In the genomic region with DNA sequence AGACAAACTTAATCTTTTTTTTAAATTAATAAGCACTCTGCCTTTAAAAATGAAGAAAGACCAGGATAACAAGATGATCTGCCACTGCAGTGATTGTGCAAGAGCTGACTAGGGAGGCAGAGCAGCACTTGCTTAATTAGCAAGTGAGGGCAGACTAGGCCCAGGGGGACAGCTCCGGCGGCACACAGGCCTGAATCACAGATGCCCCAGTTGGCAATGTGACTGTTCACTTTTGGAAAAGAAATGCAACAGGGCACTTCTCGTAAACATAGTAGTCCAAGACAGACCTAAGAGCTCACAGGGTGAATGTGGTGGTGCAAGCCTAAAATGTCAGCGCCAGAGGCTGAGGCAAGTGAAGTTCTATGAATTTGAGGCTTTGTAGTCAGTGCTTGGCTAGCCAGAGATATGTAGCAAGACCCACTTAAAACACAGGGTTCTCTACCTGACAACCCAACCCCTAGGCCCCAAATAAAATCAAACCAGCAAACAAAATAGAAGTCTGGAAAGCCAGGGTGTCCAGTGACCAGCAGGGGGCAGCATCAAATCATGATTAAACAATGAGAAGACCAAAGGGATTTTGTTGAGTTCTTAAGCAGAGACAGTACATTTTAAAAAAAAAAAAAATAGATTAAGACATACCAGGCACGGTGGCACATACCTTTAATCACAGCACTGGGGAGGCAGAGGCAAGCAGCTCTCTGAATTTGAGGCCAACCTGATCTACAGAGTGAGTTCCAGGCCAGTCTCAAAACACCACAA, we compare ENCODE assay signal across 9 mouse cellular contexts. TPM values are rescaled to one million over a fixed set of nuclear protein-coding genes. Genes with fewer than 3 reads are reported as not detected.
DNase-seq lines count a peak whose midpoint lies in the region; ATAC-seq and TF ChIP-seq lines count a peak whose summit lies in the region.
"Had no signal": no experiment of that assay in that cellular context is flagged by ENCODE, and none has a peak within 500 bp of the region (broad histone marks: within the 10 kb centered on the region; RNA-seq: fewer than 3 reads in every experiment).

No protein-coding gene starts in this region.

- no peaks in the 10 kb centered on the region for H3K9me3 ChIP-seq in heart, embryonic 10.5 days
- H3K9me3 ChIP-seq in midbrain, embryonic 16.5 days (replicated peaks; ENCODE audit: control insufficient read depth, low read length, poor library complexity, severe bottlenecking): no peaks in the 10 kb centered on the region
- H3K9me3 ChIP-seq: neural tube, embryonic 12.5 days had no signal

- intact Hi-C loops in heart, adult 2 months (cut with DNase I): loop anchor here (2.0 kb wide), 1 partner anchor 266 kb away; no protein-coding TSS in a partner anchor
- intact Hi-C loops in gastrocnemius, postnatal 36 days (cut with DNase I): loop anchor here (5.0 kb wide), 2 partner anchors 48 to 258 kb away; a partner anchor contains a TSS
- intact Hi-C loops in left cerebral cortex, postnatal 14 days (cut with DNase I): loop anchor here (5.0 to 10.0 kb wide), 2 partner anchors 110 to 238 kb away; a partner anchor contains a TSS

- no peak overlapping the region for H3K9ac ChIP-seq in heart, adult 2 months (ENCODE audit: low read depth, low read length)
- peak overlapping the region; percentile 39; the same call in 1 of the 2 replicates for H3K9ac ChIP-seq in midbrain, embryonic 16.5 days (ENCODE audit: low read depth, low read length)
- H3K9ac ChIP-seq: neural tube, embryonic 12.5 days had no signal

- no peaks in the 10 kb centered on the region for H3K27me3 ChIP-seq in heart, adult 2 months (ENCODE audit: control insufficient read depth, insufficient read depth, low read length)
- no peaks in the 10 kb centered on the region for H3K27me3 ChIP-seq in heart, embryonic 10.5 days (ENCODE audit: insufficient read depth, poor library complexity, severe bottlenecking)
- no peaks in the 10 kb centered on the region for H3K27me3 ChIP-seq in midbrain, embryonic 16.5 days (ENCODE audit: control insufficient read depth, insufficient read depth, low read depth, low read length)
- H3K27me3 ChIP-seq: neural tube, embryonic 12.5 days had no signal

- peak; percentile 63 to 76 for DNase-seq in heart, adult 2 months
- DNase-seq in heart, embryonic 10.5 days (ENCODE audit: low spot score): no peak
- peak; percentile 68 for DNase-seq in Muller cell, postnatal 12 days (ENCODE audit: inconsistent ontology term)
- peak; percentile 89 to 94 for DNase-seq in cerebellum, postnatal 10 days
- peak; percentile 59 to 82 for DNase-seq in gastrocnemius, postnatal 36 days
- DNase-seq in left cerebral cortex, postnatal 14 days (ENCODE audit: low spot score in 2 of 2): peak; percentile 86 to 87
- DNase-seq in testis, postnatal 10 days (ENCODE audit: low spot score): peak; percentile 93

- 0 out of 2 replicates have a peak, but pooled peaks have one; percentile 18 for TF ChIP-seq EP300 in heart, adult 2 months (IDR thresholded peaks at IDR 0.05; ENCODE audit: insufficient read depth, low read depth, low read length)

- H3K4me1 ChIP-seq in heart, adult 2 months (ENCODE audit: control insufficient read depth, insufficient read depth, low read length): peaks cover 3% of the 10 kb centered on the region; the same call in 1 of the 2 replicates
- peaks cover 18% of the 10 kb centered on the region for H3K4me1 ChIP-seq in heart, embryonic 10.5 days
- peaks cover 11% of the 10 kb centered on the region for H3K4me1 ChIP-seq in midbrain, embryonic 16.5 days (ENCODE audit: control insufficient read depth, insufficient read depth, low read length)

- WGBS in heart, adult 2 months: 64% methylated on average over 5 of the region's 5 CpGs
- 58% methylated on average over 5 of the region's 5 CpGs for WGBS in heart, embryonic 10.5 days
- 53% methylated on average over 5 of the region's 5 CpGs for WGBS in midbrain, embryonic 16.5 days

- ATAC-seq in midbrain, embryonic 16.5 days: no peak

- no peak overlapping the region for H3K4me3 ChIP-seq in heart, adult 2 months
- H3K4me3 ChIP-seq in heart, embryonic 10.5 days: no peak overlapping the region
- no peak overlapping the region for H3K4me3 ChIP-seq in midbrain, embryonic 16.5 days (ENCODE audit: low read depth, low read length)
- H3K4me3 ChIP-seq: neural tube, embryonic 12.5 days had no signal

- no peak overlapping the region for H3K27ac ChIP-seq in heart, adult 2 months
- no peak overlapping the region for H3K27ac ChIP-seq in heart, embryonic 10.5 days
- no peak overlapping the region for H3K27ac ChIP-seq in midbrain, embryonic 16.5 days (ENCODE audit: low read length)
- H3K27ac ChIP-seq: neural tube, embryonic 12.5 days had no signal

- no peaks in the 10 kb centered on the region for H3K36me3 ChIP-seq in heart, adult 2 months (ENCODE audit: control insufficient read depth, insufficient read depth, low read length)
- H3K36me3 ChIP-seq in heart, embryonic 10.5 days: peaks cover 45% of the 10 kb centered on the region
- peaks cover 28% of the 10 kb centered on the region for H3K36me3 ChIP-seq in midbrain, embryonic 16.5 days (ENCODE audit: control insufficient read depth, insufficient read depth, low read length)

- H3K4me2 ChIP-seq in midbrain, embryonic 16.5 days (ENCODE audit: low read length): no peak overlapping the region
- H3K4me2 ChIP-seq: neural tube, embryonic 12.5 days had no signal

- H3K79me2 ChIP-seq in heart, adult 2 months (replicated peaks; ENCODE audit: control insufficient read depth, insufficient read depth, low read length): no peaks in the 10 kb centered on the region

- peak; percentile 85 for TF ChIP-seq CTCF in heart, adult 2 months (IDR thresholded peaks at IDR 0.05)

- TF ChIP-seq POLR2A in heart, adult 2 months (IDR thresholded peaks at IDR 0.05; ENCODE audit: insufficient read depth, low read depth, low read length): no peak

RNA-seq across cellular contexts. Expression of a gene that starts 5.6 kb away (rescaled TPM):
- not detected for total RNA-seq in heart, adult 2 months (2021)
- polyA plus RNA-seq in heart, adult 2 months (2012; rRNA removed): 0.23 and 0.35 TPM in 2 replicates
- polyA plus RNA-seq in heart, embryonic 10.5 days (2016; fragmentation: Nextera tagmentation; extraction: Ambion mirVana): 2.6 and 4.7 TPM in 2 replicates
- not detected for total RNA-seq in gastrocnemius, postnatal 36 days (2021)
- total RNA-seq in left cerebral cortex, postnatal 14 days (2021): 100 to 1,000 TPM; 268 to 295 TPM
- 477 and 539 TPM in 2 replicates for polyA plus RNA-seq in midbrain, embryonic 16.5 days (2015; fragmentation: Nextera tagmentation; extraction: Ambion mirVana)

RNA-seq across cellular contexts. Expression of a gene that starts 6.0 kb away (rescaled TPM):
- total RNA-seq in heart, adult 2 months (2021): 1 to 10 TPM; 2.6 to 3.7 TPM
- polyA plus RNA-seq in heart, adult 2 months (2012; rRNA removed): 3.8 and 5.7 TPM in 2 replicates
- 0.36 and 0.51 TPM in 2 replicates for polyA plus RNA-seq in heart, embryonic 10.5 days (2016; fragmentation: Nextera tagmentation; extraction: Ambion mirVana)
- 1 to 10 TPM; 5.8 to 8.8 TPM for total RNA-seq in gastrocnemius, postnatal 36 days (2021)
- total RNA-seq in left cerebral cortex, postnatal 14 days (2021): under 1 TPM; 0.88 to 0.91 TPM
- polyA plus RNA-seq in midbrain, embryonic 16.5 days (2015; fragmentation: Nextera tagmentation; extraction: Ambion mirVana): 0.62 and 0.92 TPM in 2 replicates

RNA-seq across cellular contexts. Expression of a gene that starts 7.3 kb away (rescaled TPM):
- 10 to 100 TPM; 22.6 to 23.5 TPM for total RNA-seq in heart, adult 2 months (2021)
- polyA plus RNA-seq in heart, adult 2 months (2012; rRNA removed): 52.3 and 67.7 TPM in 2 replicates
- polyA plus RNA-seq in heart, embryonic 10.5 days (2016; fragmentation: Nextera tagmentation; extraction: Ambion mirVana): 46.2 and 51.1 TPM in 2 replicates
- total RNA-seq in gastrocnemius, postnatal 36 days (2021): 10 to 100 TPM; 15.9 to 17.8 TPM
- 100 to 1,000 TPM; 111 to 117 TPM for total RNA-seq in left cerebral cortex, postnatal 14 days (2021)
- 101 and 105 TPM in 2 replicates for polyA plus RNA-seq in midbrain, embryonic 16.5 days (2015; fragmentation: Nextera tagmentation; extraction: Ambion mirVana)

RNA-seq across cellular contexts. Expression of a gene that starts 15.0 kb away (rescaled TPM):
- total RNA-seq in heart, adult 2 months (2021): not detected
- polyA plus RNA-seq in heart, adult 2 months (2012; rRNA removed): not detected in 2 replicates
- polyA plus RNA-seq in heart, embryonic 10.5 days (2016; fragmentation: Nextera tagmentation; extraction: Ambion mirVana): not detected in 2 replicates
- total RNA-seq in gastrocnemius, postnatal 36 days (2021): 1 to 10 TPM in 1 of 2 experiments, not detected in 1; 1.4 TPM
- total RNA-seq in left cerebral cortex, postnatal 14 days (2021): not detected
- not detected in 2 replicates for polyA plus RNA-seq in midbrain, embryonic 16.5 days (2015; fragmentation: Nextera tagmentation; extraction: Ambion mirVana)
- polyA plus RNA-seq: neural tube, embryonic 12.5 days had no signal

RNA-seq across cellular contexts. Expression of a gene that starts 24.7 kb away (rescaled TPM):
- total RNA-seq in heart, adult 2 months (2021): 10 to 100 TPM; 44.7 to 47.5 TPM
- polyA plus RNA-seq in heart, adult 2 months (2012; rRNA removed): 12.4 and 23.2 TPM in 2 replicates
- 2.8 and 4.6 TPM in 2 replicates for polyA plus RNA-seq in heart, embryonic 10.5 days (2016; fragmentation: Nextera tagmentation; extraction: Ambion mirVana)
- 10 to 100 TPM; 31.0 to 36.6 TPM for total RNA-seq in gastrocnemius, postnatal 36 days (2021)
- total RNA-seq in left cerebral cortex, postnatal 14 days (2021): 10 to 100 TPM; 92.3 to 95.8 TPM
- 5.3 and 6.2 TPM in 2 replicates for polyA plus RNA-seq in midbrain, embryonic 16.5 days (2015; fragmentation: Nextera tagmentation; extraction: Ambion mirVana)

Comparison
In these comparisons a context has a peak if more than half of its experiments do, and no peak if none do; other contexts are left out.
1. RNA of a gene that starts 5.6 kb away (total RNA-seq): 268 to 295 TPM in left cerebral cortex, postnatal 14 days; not detected in heart, adult 2 months and not detected in gastrocnemius, postnatal 36 days; every median in the first group is over 100 times any median in the second.
2. RNA of a gene that starts 7.3 kb away (total RNA-seq): 111 to 117 TPM in left cerebral cortex, postnatal 14 days; 22.6 to 23.5 TPM in heart, adult 2 months and 15.9 to 17.8 TPM in gastrocnemius, postnatal 36 days; every median in the first group is over 4 times any median in the second.